Mouse (Mus musculus) CH12.LX (cell line): ENCODE results near the gene Slc34a2. TPM values are rescaled to one million over a fixed set of nuclear protein-coding genes. Genes with fewer than 3 reads are reported as not detected.

Experiments used
- DNase-seq: peaks from one replicate; pipeline ENCODE4 v3.0.0-alpha.2; 2013; ENCODE audit errors: extremely low read depth
- H3K27ac ChIP-seq: 2 replicates; pipeline ENCODE4 v1.5.1; 2012; ENCODE audit warnings: low read depth, mild to moderate bottlenecking, control low read depth, moderate library complexity; ENCODE audit not compliant: insufficient read depth
- H3K27me3 ChIP-seq: replicated peaks from 2 replicates; pipeline ENCODE3; 2012; ENCODE audit warnings: inconsistent platforms
- H3K36me3 ChIP-seq, 2 experiments: replicated peaks in 1 of 2; 2 replicates each; pipeline versions ENCODE3 to v1.6.1; 2012; ENCODE audit warnings: inconsistent platforms in 1 of 2, low read length in 1 of 2, mild to moderate bottlenecking in 1 of 2, mixed read lengths in 1 of 2, moderate library complexity in 1 of 2; ENCODE audit not compliant: control insufficient read depth in 1 of 2, insufficient read depth in 1 of 2
- H3K4me1 ChIP-seq, 2 experiments: 2 replicates each; pipeline ENCODE4 v1.6.1; 2012; ENCODE audit warnings: inconsistent platforms in 1 of 2, moderate library complexity in 1 of 2; ENCODE audit not compliant: insufficient read depth in 2 of 2, control insufficient read depth in 1 of 2
- H3K4me2 ChIP-seq: 2 replicates; pipeline ENCODE4 v1.6.1; 2012; ENCODE audit warnings: low read depth, mild to moderate bottlenecking, control low read depth; ENCODE audit not compliant: poor library complexity, insufficient read depth, severe bottlenecking
- H3K4me3 ChIP-seq, 3 experiments: fragments of 150-350 bp in 1 of 3; sonication (generic) in 1 of 3; replicated peaks in 1 of 3; 2 replicates each; pipeline versions ENCODE3 to v1.5.1; 2011 to 2012; ENCODE audit warnings: low read depth in 2 of 3, low read length in 2 of 3, mild to moderate bottlenecking in 2 of 3, moderate library complexity in 2 of 3, control low read depth in 1 of 3, improper control_type of control experiment in 1 of 3, inconsistent platforms in 1 of 3, mixed read lengths in 1 of 3; ENCODE audit not compliant: poor library complexity in 1 of 3
- H3K79me2 ChIP-seq: replicated peaks from 2 replicates; pipeline ENCODE4 v1.6.1; 2012; ENCODE audit warnings: mild to moderate bottlenecking, moderate library complexity; ENCODE audit not compliant: control insufficient read depth, poor library complexity, insufficient read depth, severe bottlenecking; ENCODE audit errors: extremely low read depth
- H3K9ac ChIP-seq: 2 replicates; pipeline ENCODE4 v1.6.1; 2012; ENCODE audit warnings: low read depth, mild to moderate bottlenecking, control low read depth, moderate library complexity; ENCODE audit not compliant: insufficient read depth
- H3K9me3 ChIP-seq: replicated peaks from 2 replicates; pipeline ENCODE3; 2012; ENCODE audit warnings: low read length, inconsistent platforms, mixed read lengths
- BHLHE40 ChIP-seq: IDR thresholded peaks from 2 replicates; pipeline ENCODE4 v1.6.1; 2011; ENCODE audit warnings: mild to moderate bottlenecking, low read depth, low read length, improper control_type of control experiment
- ELF1 ChIP-seq: IDR thresholded peaks from 2 replicates; pipeline ENCODE4 v1.6.1; 2014; ENCODE audit warnings: low read depth, mild to moderate bottlenecking, inconsistent platforms, low read length, improper control_type of control experiment
- ETS1 ChIP-seq: conservative IDR thresholded peaks from 2 replicates; pipeline ENCODE4 v1.6.1; 2012; ENCODE audit warnings: low read depth, mild to moderate bottlenecking, inconsistent platforms, low read length, improper control_type of control experiment, moderate library complexity
- HCFC1 ChIP-seq: IDR thresholded peaks from 2 replicates; pipeline ENCODE4 v1.6.1; 2012; ENCODE audit warnings: low read depth, mild to moderate bottlenecking, inconsistent platforms, low read length, improper control_type of control experiment
- IRF4 ChIP-seq: IDR thresholded peaks from 2 replicates; pipeline ENCODE4 v1.6.1; 2014; ENCODE audit warnings: low read depth, mild to moderate bottlenecking, inconsistent platforms, low read length, improper control_type of control experiment
- MAX ChIP-seq: IDR thresholded peaks from 2 replicates; pipeline ENCODE4 v1.6.1; 2011; ENCODE audit warnings: low read length, improper control_type of control experiment
- MXI1 ChIP-seq: IDR thresholded peaks from 2 replicates; pipeline ENCODE4 v1.6.1; 2011; ENCODE audit warnings: mild to moderate bottlenecking, low read depth, low read length, improper control_type of control experiment
- NRF1 ChIP-seq: IDR thresholded peaks from 2 replicates; pipeline ENCODE4 v1.6.1; 2014; ENCODE audit warnings: low read depth, mild to moderate bottlenecking, inconsistent platforms, low read length, improper control_type of control experiment, moderate library complexity
- POLR2A ChIP-seq: IDR thresholded peaks from 2 replicates; pipeline ENCODE4 v1.6.1; 2011; ENCODE audit warnings: low read depth, mild to moderate bottlenecking, improper control_type of control experiment, low read length
- POLR2AphosphoS2 ChIP-seq: IDR thresholded peaks from 2 replicates; pipeline ENCODE4 v1.6.1; 2011; ENCODE audit warnings: low read depth, low read length, improper control_type of control experiment
- RAD21 ChIP-seq: IDR thresholded peaks from 2 replicates; pipeline ENCODE4 v1.6.1; 2011; ENCODE audit warnings: low read depth, mild to moderate bottlenecking, low read length, improper control_type of control experiment, moderate library complexity
- RCOR1 ChIP-seq: conservative IDR thresholded peaks from 2 replicates; pipeline ENCODE4 v1.6.1; 2012; ENCODE audit warnings: low read depth, mild to moderate bottlenecking, inconsistent platforms, low read length, improper control_type of control experiment
- SIN3A ChIP-seq: IDR thresholded peaks from 2 replicates; pipeline ENCODE4 v1.6.1; 2012; ENCODE audit warnings: low read length, improper control_type of control experiment, inconsistent platforms
- SMC3 ChIP-seq: IDR thresholded peaks from 2 replicates; pipeline ENCODE4 v1.6.1; 2011; ENCODE audit warnings: low read depth, low read length, improper control_type of control experiment
- UBTF ChIP-seq: IDR thresholded peaks from 2 replicates; pipeline ENCODE4 v1.6.1; 2012; ENCODE audit warnings: low read depth, mild to moderate bottlenecking, inconsistent platforms, low read length, improper control_type of control experiment, moderate library complexity
- ZKSCAN1 ChIP-seq: IDR thresholded peaks from 2 replicates; pipeline ENCODE4 v1.6.1; 2012; ENCODE audit warnings: low read depth, inconsistent platforms, low read length, improper control_type of control experiment, borderline replicate concordance
- ZNF384 ChIP-seq: IDR thresholded peaks from 2 replicates; pipeline ENCODE4 v1.6.1; 2012; ENCODE audit warnings: low read depth, low read length, improper control_type of control experiment, inconsistent platforms
- dilution Hi-C: fragments of 300-500 bp; cut with MboI; formaldehyde crosslinking; loops from 2 replicates; pipeline ENCODE4 v1.14.3; 2020; ENCODE audit warnings: low sequenced_read_pairs; ENCODE audit not compliant: extremely low pct_unique_long_range_greater_than_20kb, extremely low pct_ligation_motif_present
- in situ Hi-C: fragments of 300-500 bp; cut with MboI; formaldehyde crosslinking; loops from 3 replicates; pipeline ENCODE4 v1.14.3; 2019; ENCODE audit warnings: low sequenced_read_pairs, low pct_ligation_motif_present, low pct_unique_long_range_greater_than_20kb, mixed read lengths
- polyA plus RNA-seq: library from polyadenylated mRNA; unstranded; fragments of >175 nt; gene quantifications from 2 replicates; pipeline ENCODE4 v1.2.1, GENCODE M21; 2012; ENCODE audit warnings: low read depth; ENCODE audit not compliant: insufficient read length
- total RNA-seq, 2 experiments: library from RNA; depleted of rRNA; stranded (reverse); fragments of 300-350 nt in 1 of 2; fragments of >200 nt in 1 of 2; gene quantifications; 2 replicates each; pipeline ENCODE4 v1.2.3; 2012 to 2014

Gene Slc34a2
- total and polyA plus RNA-seq, 3 experiments, result not detected

- TF ChIP-seq IRF4 (no peak), MAX (no peak), HCFC1 (no peak), ZNF384 (no peak), POLR2AphosphoS2 (no peak), BHLHE40 (peak; percentile 21; the same call in 1 of the 2 replicates), SMC3 (no peak), ELF1 (no peak), RCOR1 (no peak)
- no peak for DNase-seq
- Histone ChIP-seq H3K9me3 (no peaks in the 10 kb centered on the region), H3K9ac (no peak overlapping the region), H3K27ac (no peak overlapping the region), H3K27me3 (no peaks in the 10 kb centered on the region), H3K36me3 (no peaks in the 10 kb centered on the region), H3K4me1 (no peaks in the 10 kb centered on the region), H3K4me2 (no peak overlapping the region; the same call in 1 of the 2 replicates), H3K4me3 (no peak overlapping the region), H3K79me2 (no peaks in the 10 kb centered on the region)
- dilution Hi-C loops (no loop called here), in situ Hi-C loops (no loop called here)
Observed at GRCm38 (mm10) chr5:53000169-53000872, 37.6 kb upstream of the Slc34a2 start.

GRCm38 (mm10) chr5:53002599-53003203, 35.2 kb upstream of the Slc34a2 start:
- TF ChIP-seq BHLHE40 (0 out of 2 replicates have a peak, but pooled peaks have one; percentile 15), ZKSCAN1 (no peak)
- Histone ChIP-seq H3K27me3 (no peaks in the 10 kb centered on the region), H3K9me3 (no peaks in the 10 kb centered on the region), H3K4me1 (no peaks in the 10 kb centered on the region), H3K9ac (no peak overlapping the region), H3K36me3 (no peaks in the 10 kb centered on the region), H3K4me3 (no peak overlapping the region), H3K79me2 (no peaks in the 10 kb centered on the region), H3K4me2 (no peak overlapping the region), H3K27ac (no peak overlapping the region)
- in situ Hi-C loops (no loop called here), dilution Hi-C loops (no loop called here)
- no peak for DNase-seq

- DNase-seq, result no peak
- Histone ChIP-seq H3K27me3 (no peaks in the 10 kb centered on the region), H3K4me1 (no peaks in the 10 kb centered on the region), H3K4me3 (no peak overlapping the region), H3K36me3 (no peaks in the 10 kb centered on the region), H3K9ac (no peak overlapping the region), H3K79me2 (no peaks in the 10 kb centered on the region), H3K9me3 (no peaks in the 10 kb centered on the region), H3K4me2 (no peak overlapping the region), H3K27ac (no peak overlapping the region)
- dilution Hi-C loops, result no loop called here
- in situ Hi-C loops, result no loop called here
- TF ChIP-seq RCOR1 (no peak), ETS1 (no peak), UBTF (no peak), NRF1 (no peak), ELF1 (no peak), RAD21 (no peak), IRF4 (no peak), HCFC1 (no peak), POLR2A (no peak), SIN3A (no peak), MXI1 (no peak), MAX (no peak)
Observed at GRCm38 (mm10) chr5:53003495-53003894, 34.4 kb upstream of the Slc34a2 start.
